Mouse (Mus musculus): ENCODE results near the gene Ccr3. TPM values are rescaled to one million over a fixed set of nuclear protein-coding genes. Genes with fewer than 3 reads are reported as not detected.

Gene Ccr3
- total and polyA plus RNA-seq, 3 experiments: not detected

GRCm38 (mm10) chr9:123997719-123998118, 24.1 kb upstream of the Ccr3 start:
- peak; percentile 50 for DNase-seq (ENCODE audit: low read depth, low spot score)
- H3K4me1 ChIP-seq (ENCODE audit: control insufficient read depth in 1 of 2, insufficient read depth in 2 of 2, low read length in 2 of 2): peaks cover 4 to 14% of the 10 kb centered on the region in 2 experiments
- H3K27ac ChIP-seq (ENCODE audit: control insufficient read depth, low read depth, low read length): no peak overlapping the region
- no peaks in the 10 kb centered on the region for H3K79me2 ChIP-seq (ENCODE audit: control insufficient read depth, insufficient read depth, low read length, poor library complexity)
- no peaks in the 10 kb centered on the region for H3K27me3 ChIP-seq (ENCODE audit: control insufficient read depth in 1 of 2, insufficient read depth in 2 of 2, low read length in 2 of 2)
- H3K4me3 ChIP-seq (ENCODE audit: control insufficient read depth in 1 of 2, insufficient read depth in 1 of 2, low read depth in 2 of 2, low read length in 2 of 2): no peak overlapping the region
- H3K36me3 ChIP-seq (ENCODE audit: control insufficient read depth in 1 of 2, insufficient read depth in 2 of 2, low read length in 2 of 2): peaks cover 0 to 21% of the 10 kb centered on the region in 2 experiments; a peak in 2 of 4 replicates
- H3K9me3 ChIP-seq (replicated peaks; ENCODE audit: insufficient read depth, low read length): no peaks in the 10 kb centered on the region
- no peak overlapping the region for H3K9ac ChIP-seq (ENCODE audit: control insufficient read depth, low read depth, low read length, poor library complexity, severe bottlenecking)
- TF ChIP-seq GATA1 (IDR thresholded peaks at IDR 0.05; ENCODE audit: low read depth, low read length) (peak; percentile 37; the same call in 1 of the 2 replicates), EP300 (IDR thresholded peaks at IDR 0.05; ENCODE audit: low read depth in 1 of 2, low read length in 2 of 2) (peak; percentile 44 to 55; a peak in 2 of 4 replicates), TCF12 (IDR thresholded peaks at IDR 0.05; ENCODE audit: low read depth, low read length) (peak; percentile 20; the same call in 1 of the 2 replicates), CTCF (IDR thresholded peaks at IDR 0.05 in 2 of 3, conservative IDR thresholded peaks at IDR 0.05 in 1 of 3; ENCODE audit: control insufficient read depth in 1 of 3, insufficient read depth in 1 of 3, low read depth in 2 of 3, low read length in 3 of 3, poor library complexity in 1 of 3, severe bottlenecking in 1 of 3) (no peak)

GRCm38 (mm10) chr9:123999784-124000183, 22.0 kb upstream of the Ccr3 start:
- Histone ChIP-seq H3K4me3 (ENCODE audit: control insufficient read depth in 1 of 2, insufficient read depth in 1 of 2, low read depth in 2 of 2, low read length in 2 of 2) (no peak overlapping the region), H3K9ac (ENCODE audit: control insufficient read depth, low read depth, low read length, poor library complexity, severe bottlenecking) (no peak overlapping the region), H3K27ac (ENCODE audit: control insufficient read depth, low read depth, low read length) (no peak overlapping the region), H3K9me3 (replicated peaks; ENCODE audit: insufficient read depth, low read length) (no peaks in the 10 kb centered on the region), H3K36me3 (ENCODE audit: control insufficient read depth in 1 of 2, insufficient read depth in 2 of 2, low read length in 2 of 2) (peaks cover 0 to 18% of the 10 kb centered on the region in 2 experiments; a peak in 2 of 4 replicates), H3K79me2 (ENCODE audit: control insufficient read depth, insufficient read depth, low read length, poor library complexity) (no peaks in the 10 kb centered on the region), H3K4me1 (ENCODE audit: control insufficient read depth in 1 of 2, insufficient read depth in 2 of 2, low read length in 2 of 2) (peaks cover 4 to 11% of the 10 kb centered on the region in 2 experiments), H3K27me3 (ENCODE audit: control insufficient read depth in 1 of 2, insufficient read depth in 2 of 2, low read length in 2 of 2) (no peaks in the 10 kb centered on the region)
- no peak for TF ChIP-seq ZC3H11A (IDR thresholded peaks at IDR 0.05; ENCODE audit: low read depth, low read length)
- TF ChIP-seq CTCF (IDR thresholded peaks at IDR 0.05 in 2 of 3, conservative IDR thresholded peaks at IDR 0.05 in 1 of 3; ENCODE audit: control insufficient read depth in 1 of 3, insufficient read depth in 1 of 3, low read depth in 2 of 3, low read length in 3 of 3, poor library complexity in 1 of 3, severe bottlenecking in 1 of 3): no peak
- TF ChIP-seq GABPA (IDR thresholded peaks at IDR 0.05; ENCODE audit: low read depth, low read length): no peak
- no peak for DNase-seq (ENCODE audit: low read depth, low spot score)

- H3K4me1 ChIP-seq (ENCODE audit: control insufficient read depth in 1 of 2, insufficient read depth in 2 of 2, low read length in 2 of 2): peaks cover 5 to 10% of the 10 kb centered on the region in 2 experiments
- H3K4me3 ChIP-seq (ENCODE audit: control insufficient read depth in 1 of 2, insufficient read depth in 1 of 2, low read depth in 2 of 2, low read length in 2 of 2): no peak overlapping the region
- DNase-seq (ENCODE audit: low read depth, low spot score): no peak
- H3K27ac ChIP-seq (ENCODE audit: control insufficient read depth, low read depth, low read length): no peak overlapping the region
- no peak overlapping the region for H3K9ac ChIP-seq (ENCODE audit: control insufficient read depth, low read depth, low read length, poor library complexity, severe bottlenecking)
- no peaks in the 10 kb centered on the region for H3K79me2 ChIP-seq (ENCODE audit: control insufficient read depth, insufficient read depth, low read length, poor library complexity)
- H3K27me3 ChIP-seq (ENCODE audit: control insufficient read depth in 1 of 2, insufficient read depth in 2 of 2, low read length in 2 of 2): no peaks in the 10 kb centered on the region; a peak in 2 of 4 replicates
- H3K36me3 ChIP-seq (ENCODE audit: control insufficient read depth in 1 of 2, insufficient read depth in 2 of 2, low read length in 2 of 2): peaks cover 0 to 11% of the 10 kb centered on the region in 2 experiments; a peak in 2 of 4 replicates
- TF ChIP-seq USF1 (IDR thresholded peaks at IDR 0.05; ENCODE audit: low read depth, low read length) (no peak), ZMIZ1 (IDR thresholded peaks at IDR 0.05; ENCODE audit: low read depth, low read length) (no peak), TBP (IDR thresholded peaks at IDR 0.05; ENCODE audit: low read depth, low read length) (no peak), TCF12 (IDR thresholded peaks at IDR 0.05; ENCODE audit: low read depth, low read length) (no peak), ZC3H11A (IDR thresholded peaks at IDR 0.05; ENCODE audit: low read depth, low read length) (no peak), MXI1 (IDR thresholded peaks at IDR 0.05; ENCODE audit: low read depth, low read length) (no peak), ELF1 (IDR thresholded peaks at IDR 0.05; ENCODE audit: low read depth, low read length) (no peak), TAL1 (IDR thresholded peaks at IDR 0.05; ENCODE audit: low read length) (no peak), MYC (IDR thresholded peaks at IDR 0.05; ENCODE audit: low read depth, low read length) (no peak), CTCF (IDR thresholded peaks at IDR 0.05 in 2 of 3, conservative IDR thresholded peaks at IDR 0.05 in 1 of 3; ENCODE audit: control insufficient read depth in 1 of 3, insufficient read depth in 1 of 3, low read depth in 2 of 3, low read length in 3 of 3, poor library complexity in 1 of 3, severe bottlenecking in 1 of 3) (no peak), MAX (IDR thresholded peaks at IDR 0.05; ENCODE audit: low read length) (no peak), CHD1 (IDR thresholded peaks at IDR 0.05; ENCODE audit: low read depth, low read length) (no peak), GATA1 (IDR thresholded peaks at IDR 0.05; ENCODE audit: low read depth, low read length) (no peak), BHLHE40 (IDR thresholded peaks at IDR 0.05; ENCODE audit: borderline replicate concordance, low read depth, low read length) (no peak), E2F4 (IDR thresholded peaks at IDR 0.05; ENCODE audit: borderline replicate concordance, low read depth, low read length) (no peak), CHD2 (IDR thresholded peaks at IDR 0.05; ENCODE audit: low read length) (no peak), MEF2A (IDR thresholded peaks at IDR 0.05; ENCODE audit: extremely low read depth, insufficient replicate concordance, low read depth, low read length, poor library complexity, severe bottlenecking) (no peak), USF2 (IDR thresholded peaks at IDR 0.05; ENCODE audit: borderline replicate concordance in 1 of 2, insufficient read depth in 1 of 2, low read depth in 1 of 2, low read length in 2 of 2) (no peak), UBTF (IDR thresholded peaks at IDR 0.05; ENCODE audit: borderline replicate concordance, insufficient read depth, low read depth, low read length) (no peak)
- no peaks in the 10 kb centered on the region for H3K9me3 ChIP-seq (replicated peaks; ENCODE audit: insufficient read depth, low read length)
Observed at GRCm38 (mm10) chr9:124012691-124013090, 9.1 kb upstream of the Ccr3 start.
